Mouse (Mus musculus) kidney, embryonic 16.5 days (tissue): ENCODE measurements around the gene Foxj1. TPM values are rescaled to one million over a fixed set of nuclear protein-coding genes. Genes with fewer than 3 reads are reported as not detected.
A peak's percentile ranks its signal among the peaks of the same experiment; 100 is the strongest.

Source experiments
- ATAC-seq: fragments of 200-750 bp; cut with Nextera tagmentation; 2 replicates; pipeline ENCODE4 v1.8.0; 2017; ENCODE audit warnings: moderate TSS enrichment; ENCODE audit not compliant: low FRiP score, low TSS enrichment
- H3K27ac ChIP-seq: fragments of 300-500 bp; sonication (generic); 2 replicates; pipeline ENCODE4 v1.5.1; 2014; ENCODE audit warnings: low read length
- H3K27me3 ChIP-seq: fragments of 300-500 bp; sonication (generic); 2 replicates; pipeline ENCODE4 v1.6.1; 2014; ENCODE audit warnings: low read length, control low read depth, mixed read lengths; ENCODE audit not compliant: insufficient read depth
- H3K36me3 ChIP-seq: fragments of 300-500 bp; sonication (generic); 2 replicates; pipeline ENCODE4 v1.6.1; 2014; ENCODE audit warnings: low read length, control low read depth, mixed read lengths; ENCODE audit not compliant: insufficient read depth
- H3K4me1 ChIP-seq: fragments of 300-500 bp; sonication (generic); 2 replicates; pipeline ENCODE4 v1.6.1; 2014; ENCODE audit warnings: low read length, control low read depth, mixed read lengths; ENCODE audit not compliant: insufficient read depth
- H3K4me2 ChIP-seq: fragments of 300-500 bp; sonication (generic); replicated peaks from 2 replicates; pipeline ENCODE4 v1.6.1; 2014; ENCODE audit warnings: low read depth, low read length
- H3K4me3 ChIP-seq: fragments of 300-500 bp; sonication (generic); 2 replicates; pipeline ENCODE4 v1.5.1; 2014; ENCODE audit warnings: mild to moderate bottlenecking, low read length
- H3K9ac ChIP-seq: fragments of 300-500 bp; sonication (generic); replicated peaks from 2 replicates; pipeline ENCODE4 v1.6.1; 2014; ENCODE audit warnings: low read length
- H3K9me3 ChIP-seq: fragments of 300-500 bp; sonication (generic); 2 replicates; pipeline ENCODE4 v1.6.1; 2016; ENCODE audit warnings: low read length, control low read depth
- WGBS: fragments of 180-500 bp; shearing (Covaris S2); extraction: QIAGEN DNeasy Blood & Tissue Kit; methylation state at CpG from one replicate; pipeline ENCODE4 v1.1.7; 2014; 5-methylcytosine and 5-hydroxymethylcytosine counted together
- polyA plus RNA-seq: library from polyadenylated mRNA; unstranded; fragments of >200 nt; fragmentation: Nextera tagmentation; extraction: Ambion mirVana; gene quantifications from 2 replicates; pipeline ENCODE4 v1.2.1, GENCODE M21; 2015

The Foxj1 gene
- polyA plus RNA-seq, 1 experiment from 2014 or later, result 3.5 TPM

- Histone ChIP-seq H3K36me3 (peaks cover 16% of the 10 kb centered on the region), H3K27me3 (no peaks in the 10 kb centered on the region), H3K4me1 (peaks cover 5% of the 10 kb centered on the region), H3K9me3 (no peaks in the 10 kb centered on the region), H3K4me3 (no peak overlapping the region), H3K4me2 (no peak overlapping the region), H3K9ac (no peak overlapping the region), H3K27ac (no peak overlapping the region)
- WGBS, result 92% methylated on average over 12 of the region's 12 CpGs
- ATAC-seq, result no peak
Measured at GRCm38 (mm10) chr11:116307762-116308531, 27.3 kb downstream of the Foxj1 start.

DNA sequence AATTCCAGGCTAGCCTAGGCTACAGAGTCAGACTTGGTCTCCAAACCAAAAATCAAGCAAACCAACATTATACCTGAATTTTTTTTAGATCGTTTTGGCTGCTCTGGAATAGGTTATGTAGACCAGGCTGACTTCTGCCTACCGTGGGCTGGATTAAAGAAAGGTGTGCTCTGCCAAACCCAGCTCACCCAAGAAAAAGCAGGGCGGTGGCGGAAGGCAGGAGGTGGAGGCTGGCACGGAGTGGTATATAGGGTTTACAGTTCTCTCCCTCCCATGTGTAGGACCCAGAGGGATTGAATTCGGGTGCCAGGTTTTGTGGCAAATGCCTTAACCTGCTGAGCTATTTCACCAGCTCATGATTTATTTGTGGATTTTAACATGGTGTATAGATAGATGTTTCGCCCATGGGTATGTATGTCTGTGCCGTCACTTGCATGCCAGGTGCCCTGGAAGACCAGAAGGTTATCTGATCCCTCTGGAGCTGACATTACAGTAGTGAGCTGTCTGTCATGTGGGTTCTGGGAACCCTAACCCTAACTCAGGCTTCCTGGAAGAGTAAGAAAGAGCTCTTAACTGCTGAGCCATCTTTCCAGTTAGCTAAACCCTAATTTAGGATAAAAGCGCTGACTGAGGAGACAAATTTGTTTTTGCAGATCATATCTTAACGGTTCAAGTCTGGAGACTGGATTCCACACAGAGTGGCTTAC lies 28.0 kb downstream of the Foxj1 start, which contains the start of gene Exoc7:
TSS of gene Exoc7 (minus strand) at position 215 of the 707 bp plus-strand sequence.
- peaks cover 21% of the 10 kb centered on the region for H3K36me3 ChIP-seq
- ATAC-seq, result peak; percentile 33; the same call in 1 of the 2 replicates
- WGBS, result 81% methylated on average over 10 of the region's 10 CpGs

DNA sequence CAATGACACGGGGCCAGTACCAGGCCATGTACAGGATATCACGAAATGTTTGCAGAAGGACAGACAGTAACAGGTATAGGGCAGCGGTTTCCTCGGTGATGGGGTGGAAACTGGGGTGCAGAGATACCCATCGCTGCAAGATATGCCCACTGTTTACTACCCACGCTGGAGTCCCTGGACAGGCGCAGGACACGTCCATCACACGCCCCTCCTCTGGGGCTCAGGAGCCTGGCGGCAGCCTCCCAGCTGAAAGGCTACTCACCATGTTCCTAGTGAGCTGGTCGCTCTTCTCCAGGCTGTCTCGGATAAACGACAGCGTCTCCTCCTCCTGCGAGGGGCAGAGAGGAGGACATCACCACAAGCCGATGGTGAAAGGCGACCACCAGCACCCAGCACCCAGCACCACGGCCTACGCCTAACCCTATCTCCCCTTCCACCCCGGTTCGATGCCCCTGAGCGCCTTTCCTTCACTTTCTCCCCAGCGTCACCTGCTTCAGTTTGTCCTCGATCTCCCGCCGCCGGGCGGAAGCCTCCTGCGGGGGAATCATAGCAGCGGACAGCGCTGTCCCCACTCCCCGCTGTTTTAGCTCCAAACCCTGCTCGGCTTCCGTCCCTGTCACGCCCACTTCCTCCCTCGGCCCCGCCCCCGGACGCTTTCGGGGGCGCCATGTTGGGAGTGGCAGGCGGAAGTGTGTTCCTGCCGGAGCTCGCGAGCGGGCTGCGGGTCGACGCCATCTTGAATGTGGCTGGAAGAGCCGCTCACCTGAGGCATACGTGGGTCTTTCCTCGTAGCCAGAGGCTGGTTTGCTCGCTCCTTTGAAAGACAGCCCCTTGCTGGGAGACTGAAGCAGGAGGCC lies 28.8 kb downstream of the Foxj1 start:
- Histone ChIP-seq H3K4me3 (peak overlapping the region; percentile 91), H3K36me3 (peaks cover 27% of the 10 kb centered on the region), H3K27me3 (no peaks in the 10 kb centered on the region), H3K9me3 (no peaks in the 10 kb centered on the region), H3K4me1 (peaks cover 5% of the 10 kb centered on the region), H3K9ac (peak overlapping the region; percentile 87), H3K27ac (0 out of 2 replicates have a peak overlapping the region, but pooled peaks have one; percentile 55), H3K4me2 (peak overlapping the region; percentile 93)
- peak; percentile 95 for ATAC-seq
- WGBS, result 1% methylated on average over 53 of the region's 53 CpGs

More for the DNA sequence above, 28.0 kb downstream of the Foxj1 start, which contains the start of gene Exoc7:
- Histone ChIP-seq H3K4me3 (peak within 1 kb of the TSS; percentile 91), H3K4me2 (peak within 1 kb of the TSS; percentile 93), H3K4me1 (peaks cover 5% of the 10 kb centered on the region), H3K9ac (peak within 1 kb of the TSS; percentile 87), H3K27ac (0 out of 2 replicates have a peak within 1 kb of the TSS, but pooled peaks have one; percentile 55), H3K27me3 (no peaks in the 10 kb centered on the region), H3K9me3 (no peaks in the 10 kb centered on the region)

DNA sequence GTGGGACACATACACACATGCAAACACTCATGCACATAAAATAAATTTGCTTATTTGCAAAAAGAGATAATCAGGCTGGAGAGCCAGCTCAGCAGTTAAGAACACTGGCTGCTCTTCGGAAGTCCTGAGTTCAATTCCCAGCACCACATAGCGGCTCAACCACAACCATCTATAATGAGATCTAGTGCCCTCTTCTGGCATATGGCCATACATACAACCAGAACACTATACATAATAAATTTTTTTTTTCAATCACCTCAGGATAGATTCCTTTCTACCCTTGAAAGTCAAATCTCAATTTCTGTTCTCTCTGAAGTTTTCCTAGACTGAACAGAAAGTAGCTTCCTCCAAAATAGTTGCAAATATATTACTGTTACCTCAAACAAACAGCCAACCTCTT lies 29.8 kb downstream of the Foxj1 start:
- Histone ChIP-seq H3K4me3 (peak overlapping the region; percentile 91), H3K36me3 (peaks cover 36% of the 10 kb centered on the region), H3K9me3 (no peaks in the 10 kb centered on the region), H3K4me1 (peaks cover 5% of the 10 kb centered on the region), H3K27ac (no peak overlapping the region), H3K9ac (no peak overlapping the region; the same call in 1 of the 2 replicates), H3K27me3 (no peaks in the 10 kb centered on the region), H3K4me2 (peak overlapping the region; percentile 93)
- 99% methylated on average over 2 of the region's 2 CpGs for WGBS
- ATAC-seq, result no peak

- no peak for ATAC-seq
- Histone ChIP-seq H3K36me3 (peaks cover 64% of the 10 kb centered on the region), H3K4me2 (no peak overlapping the region), H3K4me1 (no peaks in the 10 kb centered on the region), H3K9me3 (no peaks in the 10 kb centered on the region), H3K27me3 (no peaks in the 10 kb centered on the region), H3K27ac (no peak overlapping the region), H3K9ac (no peak overlapping the region), H3K4me3 (no peak overlapping the region)
- WGBS, result 92% methylated on average over 6 of the region's 6 CpGs
Measured at GRCm38 (mm10) chr11:116298621-116299020, 36.6 kb downstream of the Foxj1 start.

- Histone ChIP-seq H3K27me3 (no peaks in the 10 kb centered on the region), H3K9ac (no peak overlapping the region), H3K4me1 (no peaks in the 10 kb centered on the region), H3K36me3 (peaks cover 60% of the 10 kb centered on the region), H3K4me3 (no peak overlapping the region), H3K27ac (no peak overlapping the region), H3K4me2 (no peak overlapping the region), H3K9me3 (no peaks in the 10 kb centered on the region)
- ATAC-seq, result no peak
- WGBS, result 89% methylated on average over 11 of the region's 11 CpGs
Measured at GRCm38 (mm10) chr11:116298221-116298620, 37.0 kb downstream of the Foxj1 start.

- Histone ChIP-seq H3K9ac (no peak overlapping the region), H3K4me3 (no peak overlapping the region), H3K27me3 (no peaks in the 10 kb centered on the region), H3K36me3 (peaks cover 55% of the 10 kb centered on the region), H3K9me3 (no peaks in the 10 kb centered on the region), H3K27ac (no peak overlapping the region), H3K4me2 (no peak overlapping the region), H3K4me1 (no peaks in the 10 kb centered on the region)
- WGBS, result 65% methylated on average over 3 of the region's 3 CpGs
- ATAC-seq, result no peak
Measured at GRCm38 (mm10) chr11:116297017-116297416, 38.2 kb downstream of the Foxj1 start.

DNA sequence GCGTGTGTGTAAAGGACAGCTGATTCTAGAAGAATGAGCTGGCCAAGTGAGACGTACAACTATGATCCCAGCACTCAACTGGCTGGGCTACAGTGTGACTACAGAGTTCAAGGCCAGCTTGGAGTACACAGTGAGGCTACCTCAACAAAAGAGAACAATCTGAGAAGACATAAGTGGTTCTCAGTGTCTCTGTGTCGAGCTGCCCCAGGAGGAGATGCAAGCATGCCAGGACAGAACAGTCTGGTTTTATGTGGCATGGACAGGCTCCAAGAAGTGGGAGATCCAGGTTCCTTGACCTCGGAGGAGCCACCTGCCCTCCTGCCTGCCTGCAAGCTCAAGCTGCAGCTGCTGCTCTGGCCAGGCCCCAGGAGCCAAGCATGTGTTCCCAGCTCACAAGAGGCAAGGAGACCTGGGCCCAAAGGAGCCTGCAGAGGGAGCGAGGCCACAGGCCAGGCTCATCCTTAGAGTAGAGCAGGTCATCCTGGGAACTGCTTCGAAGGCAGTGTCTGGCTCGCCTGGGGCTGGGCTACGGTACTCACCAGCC lies 38.9 kb downstream of the Foxj1 start:
- no peak overlapping the region for H3K4me2 ChIP-seq
- H3K36me3 ChIP-seq, result peaks cover 53% of the 10 kb centered on the region
- H3K4me3 ChIP-seq, result no peak overlapping the region
- H3K27me3 ChIP-seq, result no peaks in the 10 kb centered on the region
- no peaks in the 10 kb centered on the region for H3K9me3 ChIP-seq
- H3K9ac ChIP-seq, result no peak overlapping the region
- ATAC-seq, result no peak
- no peak overlapping the region for H3K27ac ChIP-seq
- H3K4me1 ChIP-seq, result no peaks in the 10 kb centered on the region
- WGBS, result 83% methylated on average over 8 of the region's 8 CpGs

GRCm38 (mm10) chr11:116294319-116294718 lies 40.9 kb downstream of the Foxj1 start:
- no peaks in the 10 kb centered on the region for H3K4me1 ChIP-seq
- peaks cover 52% of the 10 kb centered on the region for H3K36me3 ChIP-seq
- H3K27ac ChIP-seq, result no peak overlapping the region
- H3K4me3 ChIP-seq, result no peak overlapping the region
- H3K27me3 ChIP-seq, result no peaks in the 10 kb centered on the region
- no peak overlapping the region for H3K9ac ChIP-seq
- no peak overlapping the region for H3K4me2 ChIP-seq
- H3K9me3 ChIP-seq, result no peaks in the 10 kb centered on the region
- 0 out of 2 replicates have a peak, but pooled peaks have one; percentile 33 for ATAC-seq
- WGBS, result 34% methylated on average over 5 of the region's 5 CpGs
